ENCODE assay signal across 11 mouse cellular contexts in the genomic region with DNA sequence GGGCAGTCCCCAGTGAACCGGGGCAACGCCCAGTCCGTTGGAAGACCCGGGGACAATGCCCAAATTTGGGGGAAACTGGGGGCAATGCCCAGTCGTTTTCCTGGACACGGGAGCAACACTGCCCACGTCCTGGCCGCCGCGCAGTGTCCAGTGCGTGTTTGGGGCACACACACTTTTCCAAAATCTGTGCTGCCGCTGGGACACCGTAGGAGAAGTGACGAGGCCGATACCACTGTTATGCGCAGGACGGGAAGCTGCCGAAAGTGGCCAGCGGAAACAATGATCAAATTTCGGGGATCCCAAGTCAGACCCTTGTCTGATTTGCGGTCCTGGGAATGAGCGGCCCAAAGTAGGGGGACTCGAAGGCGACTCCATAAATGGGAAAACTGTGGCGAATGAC. TPM values are rescaled to one million over a fixed set of nuclear protein-coding genes. Genes with fewer than 3 reads are reported as not detected.
DNase-seq lines count a peak whose midpoint lies in the region; ATAC-seq and TF ChIP-seq lines count a peak whose summit lies in the region.
"Had no signal": no experiment of that assay in that cellular context is flagged by ENCODE, and none has a peak within 500 bp of the region (broad histone marks: within the 10 kb centered on the region; RNA-seq: fewer than 3 reads in every experiment).

No protein-coding gene starts in this region.

- peak overlapping the region; percentile 60 for H3K4me3 ChIP-seq in lung, embryonic 14.5 days (ENCODE audit: low read depth, low read length)
- H3K4me3 ChIP-seq in lung, adult 2 months (replicated peaks; ENCODE audit: extremely low read depth, low read depth, low read length), result no peak overlapping the region
- H3K4me3 ChIP-seq in forebrain, postnatal 0 days (ENCODE audit: low read depth, low read length), result no peak overlapping the region; the same call in 1 of the 2 replicates
- peak overlapping the region; percentile 54 for H3K4me3 ChIP-seq in liver, embryonic 13.5 days (replicated peaks)
- H3K4me3 ChIP-seq in stomach, embryonic 16.5 days (replicated peaks; ENCODE audit: low read length), result peak overlapping the region; percentile 60
- H3K4me3 ChIP-seq: myocyte had no signal

- TF ChIP-seq CTCF in lung, embryonic 14.5 days (IDR thresholded peaks at IDR 0.05; ENCODE audit: low read depth), result no peak
- no peak for TF ChIP-seq CTCF in lung, adult 2 months (IDR thresholded peaks at IDR 0.05; ENCODE audit: insufficient read depth, low read length)
- TF ChIP-seq CTCF in forebrain, postnatal 0 days (IDR thresholded peaks at IDR 0.05; ENCODE audit: low read depth), result no peak

- H3K36me3 ChIP-seq in lung, embryonic 14.5 days (ENCODE audit: insufficient read depth), result 0 out of 2 replicates have a peak, but pooled peaks cover 4% of the 10 kb centered on the region
- no peaks in the 10 kb centered on the region for H3K36me3 ChIP-seq in forebrain, postnatal 0 days (ENCODE audit: insufficient read depth)
- no peaks in the 10 kb centered on the region for H3K36me3 ChIP-seq in liver, embryonic 13.5 days
- no peaks in the 10 kb centered on the region for H3K36me3 ChIP-seq in stomach, embryonic 16.5 days (ENCODE audit: control insufficient read depth, insufficient read depth, low read length)

- peak overlapping the region; percentile 73 for H3K4me2 ChIP-seq in lung, embryonic 14.5 days
- H3K4me2 ChIP-seq in forebrain, postnatal 0 days (ENCODE audit: low read depth), result peak overlapping the region; percentile 21; the same call in 1 of the 2 replicates
- peak overlapping the region; percentile 47 for H3K4me2 ChIP-seq in liver, embryonic 13.5 days
- H3K4me2 ChIP-seq in stomach, embryonic 16.5 days (ENCODE audit: low read depth, low read length), result peak overlapping the region; percentile 54

- H3K9ac ChIP-seq in lung, embryonic 14.5 days, result peak overlapping the region; percentile 83
- H3K9ac ChIP-seq in forebrain, postnatal 0 days, result no peak overlapping the region
- peak overlapping the region; percentile 42 for H3K9ac ChIP-seq in liver, embryonic 13.5 days
- H3K9ac ChIP-seq in stomach, embryonic 16.5 days (ENCODE audit: low read length), result peak overlapping the region; percentile 83

- DNase-seq in lung, embryonic 14.5 days, result peak; percentile 55
- DNase-seq in lung, adult 2 months, result no peak
- DNase-seq in forebrain, postnatal 0 days, result no peak
- DNase-seq in liver, embryonic 13.5 days, result no peak
- no peak for DNase-seq in right cerebral cortex, adult 18-20 months
- DNase-seq in T-cell, adult 2 months (ENCODE audit: low spot score), result no peak
- DNase-seq in kidney, adult 18-20 months, result no peak
- DNase-seq: kidney, adult 2 months; thymus, postnatal 14 days had no signal

- 3% methylated on average over 25 of the region's 25 CpGs for WGBS in lung, embryonic 14.5 days
- 12% methylated on average over 25 of the region's 25 CpGs for WGBS in lung, adult 2 months
- WGBS in forebrain, postnatal 0 days, result 1% methylated on average over 25 of the region's 25 CpGs
- 2% methylated on average over 25 of the region's 25 CpGs for WGBS in liver, embryonic 13.5 days (ENCODE audit: insufficient replicate concordance)
- WGBS in stomach, embryonic 16.5 days, result 7% methylated on average over 25 of the region's 25 CpGs

- no peak for TF ChIP-seq POLR2A in lung, adult 2 months (IDR thresholded peaks at IDR 0.05; ENCODE audit: borderline replicate concordance, extremely low read depth, low read depth, low read length)

- peak overlapping the region; percentile 92 for H3K27ac ChIP-seq in lung, embryonic 14.5 days (ENCODE audit: low read depth)
- no peak overlapping the region for H3K27ac ChIP-seq in forebrain, postnatal 0 days (ENCODE audit: low read depth, low read length)
- peak overlapping the region; percentile 72 for H3K27ac ChIP-seq in liver, embryonic 13.5 days
- H3K27ac ChIP-seq in stomach, embryonic 16.5 days (ENCODE audit: low read length), result peak overlapping the region; percentile 91

- no peak for ATAC-seq in lung, embryonic 14.5 days (ENCODE audit: insufficient read depth)
- ATAC-seq in forebrain, postnatal 0 days, result no peak
- ATAC-seq in liver, embryonic 13.5 days (ENCODE audit: low read depth), result no peak
- ATAC-seq in stomach, embryonic 16.5 days (ENCODE audit: insufficient read depth, low FRiP score), result no peak

- peaks cover 94% of the 10 kb centered on the region for H3K27me3 ChIP-seq in lung, embryonic 14.5 days (ENCODE audit: insufficient read depth, low read length)
- H3K27me3 ChIP-seq in forebrain, postnatal 0 days (ENCODE audit: insufficient read depth, low read length), result peaks cover 89% of the 10 kb centered on the region
- peaks cover 100% of the 10 kb centered on the region for H3K27me3 ChIP-seq in liver, embryonic 13.5 days
- H3K27me3 ChIP-seq in stomach, embryonic 16.5 days (ENCODE audit: control insufficient read depth, insufficient read depth, low read length), result peaks cover 76% of the 10 kb centered on the region

- no peaks in the 10 kb centered on the region for H3K9me3 ChIP-seq in lung, embryonic 14.5 days (ENCODE audit: low read depth, low read length)
- H3K9me3 ChIP-seq in forebrain, postnatal 0 days (ENCODE audit: low read length), result no peaks in the 10 kb centered on the region
- H3K9me3 ChIP-seq in liver, embryonic 13.5 days (replicated peaks), result no peaks in the 10 kb centered on the region
- no peaks in the 10 kb centered on the region for H3K9me3 ChIP-seq in stomach, embryonic 16.5 days (replicated peaks; ENCODE audit: control insufficient read depth, low read length)

- H3K4me1 ChIP-seq in lung, embryonic 14.5 days (ENCODE audit: insufficient read depth), result no peaks in the 10 kb centered on the region
- H3K4me1 ChIP-seq in lung, adult 2 months (ENCODE audit: control insufficient read depth, insufficient read depth, low read length), result no peaks in the 10 kb centered on the region; the same call in none of the 2 replicates
- H3K4me1 ChIP-seq in forebrain, postnatal 0 days (ENCODE audit: insufficient read depth), result no peaks in the 10 kb centered on the region
- H3K4me1 ChIP-seq in liver, embryonic 13.5 days (replicated peaks), result peaks cover 13% of the 10 kb centered on the region
- H3K4me1 ChIP-seq in stomach, embryonic 16.5 days (ENCODE audit: control insufficient read depth, insufficient read depth, low read length), result no peaks in the 10 kb centered on the region; the same call in 1 of the 2 replicates

RNA-seq across cellular contexts. Expression of gene Igf2, which starts 5.6 kb away (rescaled TPM):
- polyA plus RNA-seq in lung, embryonic 14.5 days (2014; fragmentation: Nextera tagmentation; extraction: Ambion mirVana), result 437 and 452 TPM in 2 replicates
- 16.9 and 25.4 TPM in 2 replicates for polyA plus RNA-seq in lung, adult 2 months (2012; rRNA removed)
- 152 and 288 TPM in 2 replicates for total RNA-seq in forebrain, postnatal 0 days (2014; rRNA removed)
- 149 and 152 TPM in 2 replicates for polyA plus RNA-seq in forebrain, postnatal 0 days (2015; fragmentation: Nextera tagmentation; extraction: Ambion mirVana)
- polyA plus RNA-seq in liver, embryonic 13.5 days (2015; fragmentation: Nextera tagmentation; extraction: Ambion mirVana), result 369 and 378 TPM in 2 replicates
- 669 and 788 TPM in 2 replicates for polyA plus RNA-seq in stomach, embryonic 16.5 days (2015; fragmentation: Nextera tagmentation; extraction: Ambion mirVana)

RNA-seq across cellular contexts. Expression of gene Gm49394, which starts 8.7 kb away (rescaled TPM):
- not detected in 2 replicates for polyA plus RNA-seq in lung, embryonic 14.5 days (2014; fragmentation: Nextera tagmentation; extraction: Ambion mirVana)
- 0.02 TPM in 1 of 2 replicates, not detected in the other for polyA plus RNA-seq in lung, adult 2 months (2012; rRNA removed)
- 0.08 TPM in 1 of 2 replicates, not detected in the other for total RNA-seq in forebrain, postnatal 0 days (2014; rRNA removed)
- 0.06 TPM in 1 of 2 replicates, not detected in the other for polyA plus RNA-seq in forebrain, postnatal 0 days (2015; fragmentation: Nextera tagmentation; extraction: Ambion mirVana)
- polyA plus RNA-seq in liver, embryonic 13.5 days (2015; fragmentation: Nextera tagmentation; extraction: Ambion mirVana), result not detected in 2 replicates
- polyA plus RNA-seq in stomach, embryonic 16.5 days (2015; fragmentation: Nextera tagmentation; extraction: Ambion mirVana), result 0.09 TPM in 1 of 2 replicates, not detected in the other
- polyA plus RNA-seq: kidney, adult 2 months had no signal

Comparison
In these comparisons a context has a peak if more than half of its experiments do, and no peak if none do; other contexts are left out.
1. H3K4me3 ChIP-seq: peak in lung, embryonic 14.5 days (single experiment), liver, embryonic 13.5 days (single experiment) and stomach, embryonic 16.5 days (single experiment); none in lung, adult 2 months (single experiment) and forebrain, postnatal 0 days (single experiment).
2. H3K4me2 ChIP-seq: peak in every context shown above with its lines; median percentile 73 in lung, embryonic 14.5 days; 54 in stomach, embryonic 16.5 days; 47 in liver, embryonic 13.5 days; 21 in forebrain, postnatal 0 days.